Mouse (Mus musculus) bone marrow, adult 2 months (tissue): ENCODE measurements around the gene Coro1a.
"Not testable (repeated sequence)": the region's sequence is repeated elsewhere in the genome, so short reads cannot be mapped to it uniquely, and the experiment has no call there.

Source experiments
- CTCF ChIP-seq: fragments of 200-500 bp; IDR thresholded peaks from 2 replicates; pipeline ENCODE4 v1.5.1; 2011; ENCODE audit warnings: low read length, control low read depth; ENCODE audit not compliant: control insufficient read depth, insufficient read depth
- POLR2A ChIP-seq: fragments of 200-500 bp; IDR thresholded peaks from 2 replicates; pipeline ENCODE4 v1.6.1; 2011; ENCODE audit warnings: low read depth, mild to moderate bottlenecking, control low read depth, low read length, borderline replicate concordance; ENCODE audit not compliant: control insufficient read depth

DNA sequence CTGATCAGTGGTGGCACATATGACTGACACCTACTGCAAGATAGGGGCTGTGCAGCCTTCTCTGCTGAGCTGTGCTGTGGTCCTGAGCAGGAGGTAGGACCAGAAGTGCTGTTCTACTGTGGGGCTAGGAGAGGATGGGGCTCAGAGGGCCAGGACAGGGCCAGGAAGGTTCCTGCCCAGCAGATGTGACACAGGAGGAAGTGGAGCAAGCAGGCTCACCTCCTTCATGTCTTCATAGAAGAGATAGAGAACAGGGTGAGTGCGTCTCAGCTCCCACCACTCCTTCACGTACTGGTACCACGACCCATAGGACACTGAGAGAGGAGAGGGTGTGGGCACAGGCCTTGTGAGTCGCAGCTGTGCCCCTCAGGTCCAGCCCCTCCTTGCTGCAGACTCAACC is 19.4 kb downstream of the Coro1a start:
- TF ChIP-seq CTCF, POLR2A: not testable (repeated sequence)
